Mouse (Mus musculus) limb, embryonic 11.5 days (tissue): ENCODE data around the gene Tango2. TPM values are rescaled to one million over a fixed set of nuclear protein-coding genes. Genes with fewer than 3 reads are reported as not detected.

ENCODE experiments used
- ATAC-seq: fragments of 200-750 bp; cut with Nextera tagmentation; 2 replicates; pipeline ENCODE4 v1.8.0; 2017; ENCODE audit warnings: low read depth; ENCODE audit not compliant: insufficient number of reproducible peaks, low FRiP score, low TSS enrichment
- DNase-seq: peaks from one replicate; pipeline ENCODE4 v3.0.0-alpha.2; 2015; ENCODE audit warnings: low spot score
- H3K27ac ChIP-seq: fragments of 300-500 bp; sonication (generic); replicated peaks from 2 replicates; pipeline ENCODE4 v1.5.1; 2014; ENCODE audit warnings: low read depth, mild to moderate bottlenecking, low read length
- H3K27me3 ChIP-seq: fragments of 300-500 bp; sonication (generic); 2 replicates; pipeline ENCODE4 v1.6.1; 2014; ENCODE audit warnings: mild to moderate bottlenecking, low read length, mixed read lengths; ENCODE audit not compliant: control insufficient read depth, insufficient read depth
- H3K36me3 ChIP-seq: fragments of 300-500 bp; sonication (generic); 2 replicates; pipeline ENCODE4 v1.6.1; 2014; ENCODE audit warnings: mild to moderate bottlenecking, low read length, moderate library complexity, mixed read lengths; ENCODE audit not compliant: control insufficient read depth, insufficient read depth
- H3K4me1 ChIP-seq: fragments of 300-500 bp; sonication (generic); 2 replicates; pipeline ENCODE4 v1.6.1; 2014; ENCODE audit warnings: low read length, mixed read lengths; ENCODE audit not compliant: control insufficient read depth, insufficient read depth
- H3K4me2 ChIP-seq: fragments of 300-500 bp; sonication (generic); 2 replicates; pipeline ENCODE4 v1.6.1; 2014; ENCODE audit warnings: low read depth, mild to moderate bottlenecking, moderate library complexity; ENCODE audit not compliant: severe bottlenecking
- H3K4me3 ChIP-seq: fragments of 300-500 bp; sonication (generic); 2 replicates; pipeline ENCODE4 v1.5.1; 2014; ENCODE audit warnings: low read depth, low read length
- H3K9ac ChIP-seq: fragments of 300-500 bp; sonication (generic); 2 replicates; pipeline ENCODE4 v1.6.1; 2014; ENCODE audit warnings: mild to moderate bottlenecking, low read length
- H3K9me3 ChIP-seq: fragments of 300-500 bp; sonication (generic); 2 replicates; pipeline ENCODE4 v1.6.1; 2016; ENCODE audit warnings: low read length; ENCODE audit not compliant: control insufficient read depth
- WGBS: fragments of 180-500 bp; shearing (Covaris S2); extraction: QIAGEN DNeasy Blood & Tissue Kit; methylation state at CpG from one replicate; pipeline ENCODE4 v1.1.7; 2014; 5-methylcytosine and 5-hydroxymethylcytosine counted together
- polyA plus RNA-seq: library from polyadenylated mRNA; unstranded; fragments of >200 nt; fragmentation: Nextera tagmentation; extraction: Ambion mirVana; gene quantifications from 2 replicates; pipeline ENCODE4 v1.2.1, GENCODE M21; 2014

The Tango2 gene
- polyA plus RNA-seq, 1 experiment from 2014 or later, result 21.2 TPM

DNA sequence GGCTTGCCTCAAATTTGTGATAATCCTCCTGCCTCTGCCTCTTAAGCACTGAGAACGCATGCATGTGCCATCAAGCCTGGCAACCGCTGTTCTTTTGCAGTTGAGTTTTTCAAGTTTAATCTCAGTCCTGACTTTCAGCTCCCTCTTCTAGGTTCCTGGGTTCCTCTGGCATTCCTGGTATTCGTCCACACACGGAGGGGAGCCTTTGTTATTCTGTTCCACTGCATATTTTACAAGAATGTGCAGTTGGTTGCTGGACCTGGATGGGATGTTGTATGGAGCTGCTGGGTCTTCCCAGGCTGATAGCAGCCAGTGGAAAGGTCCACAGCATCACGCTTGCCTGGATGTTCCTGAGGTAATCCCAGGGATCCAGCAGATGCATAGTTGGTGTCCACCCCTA lies 37.5 kb upstream of the Tango2 start:
- Histone ChIP-seq H3K27me3 (no peaks in the 10 kb centered on the region), H3K36me3 (no peaks in the 10 kb centered on the region), H3K9me3 (no peaks in the 10 kb centered on the region), H3K27ac (no peak overlapping the region), H3K4me2 (no peak overlapping the region), H3K4me3 (no peak overlapping the region), H3K9ac (no peak overlapping the region), H3K4me1 (peaks cover 24% of the 10 kb centered on the region)
- ATAC-seq (no peak), DNase-seq (no peak)
- 83% methylated on average over 5 of the region's 5 CpGs for WGBS

DNA sequence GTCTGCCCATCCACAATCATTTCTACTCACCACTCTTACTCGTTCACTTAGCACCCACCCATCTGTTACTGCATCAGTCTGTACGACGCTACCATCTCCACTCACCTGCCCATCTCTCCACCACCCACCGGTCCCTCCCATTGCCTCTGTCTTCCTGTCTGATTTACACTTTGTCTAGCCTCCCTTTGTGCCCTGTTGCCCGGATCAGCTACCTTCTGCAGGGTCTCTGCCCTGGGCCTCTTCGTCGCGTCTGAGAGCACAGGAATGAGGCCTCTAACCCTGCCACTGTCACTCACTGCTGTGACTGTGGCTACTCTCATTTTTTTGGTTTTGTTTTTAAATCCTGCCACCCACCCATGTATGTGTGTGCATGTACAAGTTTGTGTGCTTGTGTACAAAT lies 36.8 kb upstream of the Tango2 start:
- no peak for DNase-seq
- WGBS, result 73% methylated on average over 8 of the region's 8 CpGs
- H3K9me3 ChIP-seq, result no peaks in the 10 kb centered on the region
- peaks cover 24% of the 10 kb centered on the region for H3K4me1 ChIP-seq
- no peak overlapping the region for H3K4me3 ChIP-seq
- no peak for ATAC-seq
- no peaks in the 10 kb centered on the region for H3K27me3 ChIP-seq
- no peak overlapping the region for H3K27ac ChIP-seq
- H3K36me3 ChIP-seq, result no peaks in the 10 kb centered on the region
- H3K4me2 ChIP-seq, result no peak overlapping the region
- H3K9ac ChIP-seq, result no peak overlapping the region

- H3K4me2 ChIP-seq, result no peak overlapping the region
- no peak for DNase-seq
- WGBS, result 80% methylated on average over 7 of the region's 7 CpGs
- no peak overlapping the region for H3K27ac ChIP-seq
- H3K4me3 ChIP-seq, result no peak overlapping the region
- peaks cover 24% of the 10 kb centered on the region for H3K4me1 ChIP-seq
- no peaks in the 10 kb centered on the region for H3K36me3 ChIP-seq
- no peak overlapping the region for H3K9ac ChIP-seq
- H3K27me3 ChIP-seq, result no peaks in the 10 kb centered on the region
- no peak for ATAC-seq
- H3K9me3 ChIP-seq, result no peaks in the 10 kb centered on the region
Observed at GRCm38 (mm10) chr16:18384211-18384610, 36.3 kb upstream of the Tango2 start.

DNA sequence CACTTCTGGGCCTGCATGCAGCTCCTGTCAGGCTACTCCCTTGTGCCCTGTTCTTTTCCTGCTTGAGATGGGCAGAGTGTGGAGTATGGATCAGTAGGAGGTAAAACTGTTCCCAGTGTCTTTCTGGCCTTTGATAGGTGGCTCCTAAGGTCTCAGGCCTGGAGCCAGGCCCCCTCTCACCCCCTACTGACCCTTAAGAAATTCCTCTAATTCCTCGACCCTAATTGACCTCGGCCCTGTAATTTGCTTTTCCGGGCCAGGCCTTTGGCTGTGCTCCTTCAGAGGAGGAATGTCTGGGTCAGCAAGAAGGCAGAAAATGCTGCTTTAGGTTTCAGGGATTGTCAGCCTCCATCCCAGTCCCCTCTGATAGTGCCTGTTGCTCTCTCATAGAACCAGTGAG lies 35.9 kb upstream of the Tango2 start:
- no peaks in the 10 kb centered on the region for H3K9me3 ChIP-seq
- ATAC-seq, result no peak
- no peak overlapping the region for H3K4me2 ChIP-seq
- no peak overlapping the region for H3K4me3 ChIP-seq
- DNase-seq, result no peak
- H3K4me1 ChIP-seq, result peaks cover 23% of the 10 kb centered on the region
- H3K36me3 ChIP-seq, result no peaks in the 10 kb centered on the region
- 2% methylated on average over 3 of the region's 3 CpGs for WGBS
- no peaks in the 10 kb centered on the region for H3K27me3 ChIP-seq
- H3K27ac ChIP-seq, result no peak overlapping the region
- no peak overlapping the region for H3K9ac ChIP-seq

DNA sequence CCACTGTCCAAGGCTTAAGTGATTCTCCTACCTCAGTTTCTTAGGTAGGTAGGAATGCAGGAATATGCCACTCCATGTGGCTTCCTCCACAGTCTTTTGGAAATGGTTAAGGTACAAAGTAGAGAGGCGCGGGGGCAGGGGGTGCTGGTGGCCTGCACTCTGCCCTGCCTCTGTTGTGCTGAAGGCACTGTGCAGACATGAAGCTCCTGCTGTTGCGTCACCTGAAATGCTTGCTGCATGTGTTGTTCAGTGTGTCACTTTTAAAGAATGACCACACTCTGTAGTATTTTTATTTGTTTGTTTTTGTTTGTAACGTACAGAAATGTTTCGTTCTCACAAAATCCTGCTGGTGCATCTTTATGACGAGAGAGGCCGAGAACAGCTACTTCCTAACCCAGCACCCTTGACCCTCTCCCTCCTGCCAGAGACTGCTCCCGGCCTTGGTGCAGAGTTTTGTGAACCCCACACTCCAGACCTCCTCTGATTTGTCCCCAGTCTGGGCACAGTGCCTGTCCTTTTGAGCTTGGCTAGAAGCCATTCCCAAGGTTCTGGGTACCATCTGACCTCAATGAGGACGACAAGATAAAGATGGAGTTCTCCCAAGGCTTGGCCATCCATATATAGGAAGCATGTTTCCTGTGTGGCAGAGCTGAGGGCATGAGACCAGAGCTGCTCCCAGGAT lies 35.3 kb upstream of the Tango2 start:
- Histone ChIP-seq H3K9me3 (no peaks in the 10 kb centered on the region), H3K9ac (no peak overlapping the region), H3K4me3 (no peak overlapping the region), H3K4me1 (peaks cover 17% of the 10 kb centered on the region), H3K27ac (no peak overlapping the region), H3K36me3 (no peaks in the 10 kb centered on the region), H3K27me3 (no peaks in the 10 kb centered on the region), H3K4me2 (no peak overlapping the region)
- DNase-seq (no peak), ATAC-seq (no peak)
- 80% methylated on average over 9 of the region's 9 CpGs for WGBS

DNA sequence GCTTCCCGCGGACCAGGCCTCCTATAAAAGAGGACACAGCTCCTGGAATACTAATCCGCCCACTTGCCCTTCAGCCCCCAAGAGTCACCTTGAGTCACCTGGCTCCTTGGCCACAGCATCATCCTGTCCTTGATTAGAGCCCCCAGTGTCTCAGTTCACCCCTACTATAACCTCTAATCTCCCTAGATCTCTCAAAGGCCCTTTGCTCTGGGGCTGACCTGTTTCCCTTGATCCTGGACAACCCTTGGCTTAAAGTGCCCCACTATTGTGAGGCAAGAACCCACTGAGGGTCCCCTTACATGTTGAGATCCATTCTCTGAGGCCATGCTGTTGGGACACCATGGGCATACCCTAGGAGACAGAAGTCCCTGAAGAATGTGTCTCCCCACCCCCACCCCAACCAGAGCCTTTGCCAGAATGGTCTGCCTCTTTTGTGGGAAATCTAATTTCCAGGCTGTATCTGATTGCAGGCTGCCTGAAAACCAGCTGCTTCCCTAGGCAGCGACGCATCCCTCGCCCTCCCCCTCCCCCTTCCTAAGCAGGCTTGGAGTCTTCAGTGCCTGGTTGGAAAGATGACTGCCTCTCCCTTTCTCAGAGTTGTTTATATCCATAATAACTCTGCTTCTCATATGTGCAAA lies 33.8 kb upstream of the Tango2 start:
- no peak overlapping the region for H3K4me2 ChIP-seq
- H3K4me3 ChIP-seq, result no peak overlapping the region
- no peaks in the 10 kb centered on the region for H3K9me3 ChIP-seq
- no peak overlapping the region for H3K27ac ChIP-seq
- H3K4me1 ChIP-seq, result peaks cover 9% of the 10 kb centered on the region
- H3K27me3 ChIP-seq, result no peaks in the 10 kb centered on the region
- no peak for DNase-seq
- WGBS, result 50% methylated on average over 6 of the region's 6 CpGs
- no peak for ATAC-seq
- H3K9ac ChIP-seq, result no peak overlapping the region
- H3K36me3 ChIP-seq, result no peaks in the 10 kb centered on the region

GRCm38 (mm10) chr16:18380495-18381063 lies 32.7 kb upstream of the Tango2 start:
- Histone ChIP-seq H3K27ac (no peak overlapping the region; the same call in 1 of the 2 replicates), H3K9me3 (no peaks in the 10 kb centered on the region), H3K9ac (no peak overlapping the region), H3K4me2 (no peak overlapping the region), H3K36me3 (no peaks in the 10 kb centered on the region), H3K4me1 (peaks cover 9% of the 10 kb centered on the region), H3K4me3 (no peak overlapping the region), H3K27me3 (no peaks in the 10 kb centered on the region)
- DNase-seq (no peak), ATAC-seq (peak; percentile 66; the same call in 1 of the 2 replicates)
- 51% methylated on average over 6 of the region's 6 CpGs for WGBS

DNA sequence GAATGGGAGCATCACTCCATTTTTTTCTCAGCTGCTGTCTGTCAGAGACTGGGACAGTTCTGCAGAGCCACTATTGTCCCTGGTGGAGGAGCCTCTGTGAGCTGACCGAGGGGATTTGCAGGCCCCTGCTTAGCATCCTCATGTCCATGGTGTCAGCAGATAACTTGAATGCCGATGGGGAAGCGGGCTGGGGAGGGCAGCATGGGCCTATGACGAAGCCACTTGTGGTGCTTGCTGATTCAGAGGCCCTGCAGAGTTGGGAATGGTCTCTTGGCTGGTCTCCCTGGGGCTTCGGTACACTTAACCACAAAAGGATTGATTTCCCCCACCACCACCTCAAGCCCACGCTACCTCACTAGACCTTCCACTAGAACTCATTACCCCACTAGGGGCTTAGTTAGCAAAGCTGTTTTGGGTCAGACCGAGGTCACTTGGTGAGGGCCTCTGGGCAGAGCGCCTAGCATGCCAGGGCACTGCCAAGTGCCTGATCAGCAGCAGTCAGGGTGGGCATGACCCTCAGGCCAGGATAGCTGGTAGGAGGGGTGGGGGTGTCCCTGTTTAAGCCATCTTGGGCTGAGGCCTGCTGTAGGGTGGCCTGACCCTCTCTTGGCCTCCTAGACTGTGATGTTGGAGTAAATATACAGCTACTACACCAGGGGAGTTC lies 31.6 kb upstream of the Tango2 start:
- Histone ChIP-seq H3K9me3 (no peaks in the 10 kb centered on the region), H3K27me3 (no peaks in the 10 kb centered on the region), H3K4me3 (no peak overlapping the region), H3K4me1 (peaks cover 9% of the 10 kb centered on the region), H3K4me2 (no peak overlapping the region), H3K9ac (no peak overlapping the region), H3K36me3 (no peaks in the 10 kb centered on the region), H3K27ac (no peak overlapping the region)
- 86% methylated on average over 8 of the region's 8 CpGs for WGBS
- ATAC-seq (no peak), DNase-seq (no peak)
